Mouse (Mus musculus): ENCODE measurements at regions not wholly inside any gene's neighbourhood (a gene's known extent, or its start where the extent isn't known, plus 50 kb on each side); places are given as distances from the start of the nearest gene placed in this dataset.
A peak's percentile ranks its signal among the peaks of the same experiment; 100 is the strongest.
"Not testable (repeated sequence)": the region's sequence is repeated elsewhere in the genome, so short reads cannot be mapped to it uniquely, and the experiment has no call there.

DNA sequence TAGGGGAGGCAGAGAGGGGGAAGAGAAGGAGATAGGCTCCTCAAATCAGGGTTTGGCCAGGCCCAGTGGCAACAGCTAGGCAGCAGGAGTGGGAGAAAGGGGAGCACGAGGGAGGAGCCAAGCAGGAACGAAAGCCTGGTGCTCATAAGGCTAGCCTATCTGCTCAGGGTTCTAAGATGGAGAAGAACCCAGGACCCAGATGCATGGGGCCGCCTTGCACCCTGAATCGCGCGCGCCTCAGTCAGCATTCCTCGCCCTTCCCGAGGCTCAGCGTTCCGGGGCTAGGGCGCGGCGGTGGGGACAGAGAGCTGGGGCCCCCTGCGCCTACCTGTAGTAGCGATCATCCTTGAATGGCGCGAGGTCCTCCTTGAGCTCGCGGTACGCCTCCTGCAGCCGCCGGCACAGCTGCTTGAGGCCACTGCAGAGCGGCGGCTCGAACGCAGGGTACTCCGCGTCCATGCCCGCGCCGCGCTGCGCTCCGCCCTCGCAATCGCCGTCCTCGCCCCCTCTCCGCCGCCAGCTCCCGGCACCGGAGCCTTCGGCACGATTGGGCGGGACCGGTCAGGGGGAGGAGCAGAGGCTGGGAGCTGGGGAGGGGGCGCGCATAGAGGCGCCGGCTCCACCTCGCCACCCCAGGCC is 60.1 kb downstream of the Dynlt1b start:
- ATAC-seq (ENCODE audit: poor library complexity, severe bottlenecking), result not testable (repeated sequence)

DNA sequence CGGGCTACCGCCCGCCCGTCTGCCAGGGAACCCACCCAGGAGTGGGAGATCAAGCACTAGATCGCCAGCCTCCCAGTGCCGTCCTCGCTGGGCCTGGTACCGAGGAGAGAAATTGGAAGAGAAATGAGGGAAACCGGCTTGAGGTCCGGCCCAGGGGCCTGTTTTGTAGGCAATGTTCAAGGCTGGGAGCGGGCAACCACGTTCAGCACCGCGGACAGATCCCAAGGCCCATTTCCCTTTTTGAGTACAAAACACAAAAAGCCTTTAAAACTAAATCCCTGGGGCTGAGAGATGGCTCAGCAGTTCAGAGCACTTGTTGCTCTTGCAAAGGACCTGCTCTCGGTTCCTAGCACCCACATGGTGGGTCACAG is 60.6 kb downstream of the Dynlt1b start:
- ATAC-seq (ENCODE audit: poor library complexity, severe bottlenecking), result not testable (repeated sequence)

DNA sequence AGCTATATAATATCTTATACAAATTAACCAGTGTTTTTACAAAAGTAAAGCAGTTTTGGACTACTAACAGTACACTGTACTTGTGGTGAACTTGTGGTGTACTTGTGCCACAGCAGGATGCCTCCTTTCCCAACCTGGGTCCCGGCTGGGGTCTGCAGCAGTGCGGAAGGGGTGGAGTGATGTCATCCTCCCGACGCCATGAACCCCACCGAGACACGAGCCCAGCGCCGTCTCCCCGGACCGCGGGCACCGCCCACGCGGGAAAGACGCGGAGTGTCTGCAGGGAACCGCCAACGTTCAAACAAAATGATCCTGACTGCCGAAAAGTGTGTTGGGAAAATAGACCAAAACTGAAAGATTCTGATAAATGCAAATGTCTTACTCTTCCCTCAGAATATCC is 62.6 kb downstream of the Dynlt1b start:
- ATAC-seq (ENCODE audit: poor library complexity, severe bottlenecking), result peak; percentile 47; the same call in 1 of the 2 replicates

DNA sequence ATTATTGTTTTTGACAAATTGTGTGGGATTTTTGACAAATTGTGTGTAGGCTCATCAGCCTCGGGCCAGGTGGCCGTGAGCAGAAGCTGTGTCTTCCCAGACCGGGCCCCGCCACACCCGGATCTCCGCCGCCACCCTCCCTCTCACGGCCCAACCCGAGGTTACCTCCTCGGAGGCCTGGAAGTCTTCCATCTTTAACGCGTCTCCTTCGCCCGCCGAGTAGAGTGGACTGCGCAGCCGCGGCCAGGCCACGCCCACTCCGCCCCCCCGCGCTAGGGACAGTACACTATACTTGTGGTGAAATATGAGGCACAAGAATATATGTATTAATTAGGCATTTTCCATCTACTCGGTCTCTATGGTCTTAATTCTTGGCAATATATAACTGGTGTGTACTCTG is 63.0 kb downstream of the Dynlt1b start:
- ATAC-seq (ENCODE audit: poor library complexity, severe bottlenecking), result not testable (repeated sequence)

DNA sequence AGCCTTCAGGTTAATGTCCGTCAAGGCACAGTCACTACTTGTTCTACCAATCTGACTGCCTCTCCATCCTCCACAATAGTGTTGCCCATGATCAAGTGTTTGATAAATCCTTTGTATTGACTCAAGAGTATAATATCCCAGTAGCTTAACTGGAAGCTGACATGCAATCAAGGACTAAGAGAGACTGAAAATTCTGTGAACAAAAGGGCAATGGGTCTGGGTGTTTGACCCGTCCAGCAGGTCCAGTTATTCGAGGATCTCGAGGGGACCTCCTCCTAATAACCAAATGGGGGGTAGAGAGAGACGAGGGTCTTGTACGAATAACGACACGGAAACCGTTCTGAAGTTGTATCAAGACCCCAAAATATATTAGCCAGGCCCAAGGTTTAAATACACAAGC is 66.6 kb downstream of the Dynlt1b start:
- not testable (repeated sequence) for ATAC-seq (ENCODE audit: poor library complexity, severe bottlenecking)

DNA sequence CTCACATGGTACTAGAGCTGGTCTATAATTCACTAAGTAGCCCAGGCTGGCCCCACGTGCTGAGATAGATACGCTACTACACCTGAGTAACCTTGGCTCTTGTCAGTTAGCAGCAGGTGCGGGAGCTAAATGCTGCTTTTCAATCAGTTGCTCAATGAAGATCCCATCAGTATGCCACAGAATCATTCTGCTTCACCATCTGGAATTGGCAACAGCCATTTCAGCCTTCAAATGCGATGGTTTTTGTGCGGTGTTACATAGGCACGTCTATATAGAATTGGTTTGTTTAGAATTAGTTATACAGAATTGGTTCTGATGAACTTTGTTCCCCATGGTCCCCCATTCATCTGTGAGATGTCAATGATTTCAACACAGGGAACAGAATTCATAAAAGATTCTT is 72.8 kb downstream of the Dynlt1b start:
- not testable (repeated sequence) for ATAC-seq (ENCODE audit: poor library complexity, severe bottlenecking)

DNA sequence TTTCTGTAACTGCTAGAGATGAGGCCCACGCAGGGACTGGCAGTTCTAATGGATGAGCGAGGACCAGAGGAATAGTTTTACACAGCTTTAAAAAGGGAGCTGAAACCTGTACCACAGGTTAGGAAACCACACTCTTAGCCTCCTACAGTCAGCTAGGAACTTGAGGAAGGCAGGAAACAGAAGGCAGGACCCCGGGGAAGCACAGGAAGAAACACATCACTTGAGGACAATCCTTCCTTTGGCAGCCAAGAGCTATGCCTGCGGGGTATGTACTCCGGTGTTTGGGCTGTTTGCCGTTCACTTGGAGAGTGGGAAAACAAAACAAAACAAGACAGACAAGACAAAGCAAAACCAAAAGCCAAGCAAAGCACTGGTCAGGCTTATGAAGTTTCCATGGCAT is 76.0 kb downstream of the Dynlt1b start:
- ATAC-seq (ENCODE audit: poor library complexity, severe bottlenecking), result not testable (repeated sequence)

DNA sequence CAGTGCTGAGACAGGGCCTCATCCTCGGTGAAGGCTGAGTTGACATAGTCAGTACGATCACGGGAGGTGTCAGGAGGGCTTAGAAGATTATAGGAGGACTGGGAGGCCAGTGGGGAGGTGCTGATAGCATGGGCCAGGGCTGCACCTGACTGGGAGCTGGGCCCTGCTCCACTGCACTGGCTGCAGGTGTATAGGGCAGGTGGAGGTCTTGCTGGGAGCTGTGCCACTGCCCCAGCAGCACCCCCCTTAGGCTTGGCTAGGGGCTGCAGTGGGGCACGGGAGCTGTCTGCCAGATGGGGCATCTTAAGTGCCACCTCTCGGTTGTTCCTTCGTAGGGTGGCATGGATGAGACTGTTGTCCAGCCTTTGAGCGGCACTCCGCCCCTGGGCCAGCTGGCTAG is 85.2 kb downstream of the Dynlt1b start:
- not testable (repeated sequence) for ATAC-seq (ENCODE audit: poor library complexity, severe bottlenecking)

DNA sequence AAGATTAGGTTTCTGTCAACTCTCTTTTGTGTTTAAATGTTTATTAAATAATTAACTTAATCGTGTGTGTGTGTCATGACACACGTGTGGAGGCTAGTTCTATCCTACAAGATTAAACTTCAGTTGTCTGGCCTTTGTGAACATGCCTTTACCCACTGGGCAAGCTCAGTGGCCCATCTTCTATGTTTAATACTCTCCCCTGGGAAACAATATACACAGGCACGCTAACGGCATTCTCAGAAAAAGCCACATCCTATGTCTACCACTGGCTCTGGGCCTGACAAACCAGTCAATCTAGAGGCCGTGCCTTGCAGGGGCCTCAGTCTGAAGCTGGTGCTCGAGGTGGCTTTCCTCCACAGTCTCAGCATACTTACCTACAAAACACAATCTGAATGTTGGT is 82.4 kb upstream of the Dynlt1c start:
- not testable (repeated sequence) for ATAC-seq (ENCODE audit: poor library complexity, severe bottlenecking)

DNA sequence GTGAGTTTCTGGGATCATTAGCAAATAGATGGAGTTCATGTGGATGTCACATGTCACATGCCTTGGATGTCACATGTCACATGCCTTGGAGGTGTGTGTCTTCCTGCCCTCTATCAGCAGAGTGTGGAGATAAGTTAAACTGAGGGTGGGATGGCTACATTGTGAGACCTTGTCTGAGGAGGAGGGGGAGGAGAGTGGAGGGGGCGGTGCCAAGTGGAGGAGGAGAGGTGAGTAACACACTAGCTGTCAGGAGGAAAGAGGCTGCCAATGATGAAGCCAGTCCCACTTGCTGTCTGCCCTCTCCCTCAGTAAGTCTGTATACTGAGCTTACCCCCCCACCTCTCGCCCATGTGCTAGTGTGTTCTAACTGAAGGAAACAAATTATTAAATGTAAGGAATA is 81.5 kb upstream of the Dynlt1c start:
- ATAC-seq (ENCODE audit: poor library complexity, severe bottlenecking), result not testable (repeated sequence)

DNA sequence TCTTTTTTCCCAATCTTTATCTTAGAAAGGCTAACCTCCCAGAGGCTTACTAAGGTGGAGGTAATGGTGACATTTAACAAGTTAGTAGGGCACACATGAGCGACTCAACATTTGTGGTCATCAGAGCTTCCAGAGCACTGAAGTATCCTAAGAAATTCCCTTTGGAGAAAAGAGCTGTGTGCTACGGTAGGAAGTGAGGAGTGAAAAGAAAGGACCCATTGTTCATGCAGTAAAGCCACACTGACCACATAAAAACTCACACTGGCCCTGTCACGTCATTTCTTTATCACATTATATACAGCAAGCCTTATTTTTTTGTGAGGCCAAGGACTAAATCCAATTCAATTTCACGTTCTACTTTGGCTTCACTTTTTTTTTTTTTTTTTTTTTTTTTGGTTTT is 80.7 kb upstream of the Dynlt1c start:
- not testable (repeated sequence) for ATAC-seq (ENCODE audit: poor library complexity, severe bottlenecking)

DNA sequence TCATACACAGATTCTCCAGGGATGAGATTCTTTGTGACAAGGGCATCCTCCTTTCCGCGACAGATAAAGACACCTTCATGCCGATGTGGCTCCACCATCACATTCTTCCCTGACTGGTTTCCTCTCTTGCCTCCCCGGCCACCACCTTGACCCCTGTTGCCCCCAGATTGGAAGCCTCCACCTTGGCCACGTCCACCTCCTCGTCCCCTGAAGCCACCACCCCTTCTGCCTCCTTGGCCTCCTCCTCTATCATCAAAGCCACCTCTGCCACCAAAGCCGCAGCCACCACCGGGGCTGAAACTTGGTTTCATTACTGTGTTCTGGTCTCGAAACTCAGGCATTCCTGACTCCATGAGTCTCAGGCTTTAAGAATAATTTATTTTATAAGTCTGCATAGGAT is 79.3 kb upstream of the Dynlt1c start:
- ATAC-seq (ENCODE audit: poor library complexity, severe bottlenecking), result not testable (repeated sequence)

DNA sequence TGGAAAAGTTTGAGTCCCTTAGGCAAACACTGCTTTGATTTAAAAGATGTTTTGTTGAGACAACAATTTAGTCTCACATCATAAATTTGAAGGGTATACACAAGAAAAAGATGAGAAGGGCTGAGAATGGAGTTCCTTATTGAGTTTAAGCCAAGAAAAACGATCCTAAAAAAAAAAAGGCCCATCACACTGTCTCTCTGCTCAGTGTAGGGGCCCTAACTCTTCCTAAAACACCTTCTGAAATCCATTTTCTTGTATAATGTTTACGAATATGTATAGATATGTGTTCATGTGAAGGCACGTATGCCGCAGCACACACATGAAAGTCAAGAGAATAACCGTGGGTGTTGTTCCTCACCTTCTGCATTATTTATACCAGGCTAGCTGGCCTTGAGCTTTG is 62.7 kb upstream of the Dynlt1c start:
- ATAC-seq (ENCODE audit: poor library complexity, severe bottlenecking), result not testable (repeated sequence)

DNA sequence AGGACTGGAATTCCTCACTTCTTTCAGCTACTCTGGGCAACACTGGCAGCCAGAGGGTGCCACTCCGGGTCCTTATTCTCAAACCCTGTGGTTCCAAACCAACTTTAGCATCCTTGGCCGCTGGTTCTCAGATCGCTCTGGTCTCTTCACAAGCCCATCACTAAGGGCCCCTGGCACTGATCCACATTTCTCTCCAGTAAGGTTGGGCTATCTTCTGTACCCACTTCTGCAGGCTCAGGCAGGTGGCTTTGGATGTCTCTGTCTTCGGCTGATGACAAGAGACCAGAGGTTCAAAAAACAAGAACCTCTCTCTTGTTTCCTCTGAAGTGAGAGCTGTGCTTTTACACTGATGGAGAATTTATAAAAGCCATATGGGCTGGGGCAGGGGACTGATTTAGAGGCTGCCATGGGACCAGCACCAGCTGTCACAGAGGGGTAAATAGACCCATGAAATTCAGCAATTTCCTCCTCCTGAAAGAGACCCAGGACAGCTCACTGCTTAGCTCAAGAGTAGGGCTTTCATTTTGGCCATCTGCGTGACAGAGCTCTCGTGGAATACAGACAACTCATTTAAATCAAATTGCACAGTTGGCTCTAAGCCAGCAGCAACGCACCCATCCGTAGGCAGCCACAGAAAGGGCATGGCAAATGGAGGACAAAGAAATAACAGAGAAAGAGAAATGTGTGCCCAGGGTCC is 54.3 kb upstream of the Dynlt1c start:
- ATAC-seq (ENCODE audit: poor library complexity, severe bottlenecking), result not testable (repeated sequence)

DNA sequence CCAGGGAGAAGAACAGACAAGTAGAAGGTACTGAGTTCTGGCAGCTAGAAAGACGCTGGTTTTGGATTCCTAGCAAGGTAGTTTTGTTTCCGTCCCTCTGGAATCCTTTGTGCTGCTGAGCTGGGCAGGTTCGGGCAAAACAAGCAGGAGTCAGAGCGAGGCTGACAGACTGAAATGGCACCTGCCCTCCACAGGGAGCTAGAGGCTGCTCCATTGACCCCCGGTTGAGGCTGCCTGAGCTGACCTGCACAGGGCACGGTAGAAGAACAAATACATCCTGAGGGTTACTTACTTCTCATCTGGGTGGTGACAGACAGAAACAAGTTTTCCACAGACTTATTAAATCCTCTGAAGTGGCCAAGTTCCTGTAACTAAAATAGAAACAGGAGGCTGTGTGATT is 53.5 kb upstream of the Dynlt1c start:
- ATAC-seq (ENCODE audit: poor library complexity, severe bottlenecking), result not testable (repeated sequence)
